Mouse (Mus musculus) embryonic facial prominence, embryonic 14.5 days (tissue): Measurements from ENCODE around the gene Hs3st6. TPM values are rescaled to one million over a fixed set of nuclear protein-coding genes. Genes with fewer than 3 reads are reported as not detected.
A peak's percentile ranks its signal among the peaks of the same experiment; 100 is the strongest.

Experiments used
- ATAC-seq: fragments of 200-750 bp; cut with Nextera tagmentation; 2 replicates; pipeline ENCODE4 v1.8.0; 2017; ENCODE audit warnings: low read depth, moderate number of reproducible peaks, moderate TSS enrichment
- DNase-seq: peaks from one replicate; pipeline ENCODE4 v3.0.0-alpha.2; 2015; ENCODE audit warnings: low spot score
- H3K27ac ChIP-seq: fragments of 300-500 bp; sonication (generic); replicated peaks from 2 replicates; pipeline ENCODE4 v1.5.1; 2014; ENCODE audit warnings: low read depth, mild to moderate bottlenecking, low read length, moderate library complexity
- H3K27me3 ChIP-seq: fragments of 300-500 bp; sonication (generic); replicated peaks from 2 replicates; pipeline ENCODE4 v1.6.1; 2014; ENCODE audit warnings: low read length; ENCODE audit not compliant: control insufficient read depth, insufficient read depth
- H3K36me3 ChIP-seq: fragments of 300-500 bp; sonication (generic); 2 replicates; pipeline ENCODE4 v1.6.1; 2014; ENCODE audit warnings: low read length, mixed read lengths; ENCODE audit not compliant: control insufficient read depth, insufficient read depth
- H3K4me1 ChIP-seq: fragments of 300-500 bp; sonication (generic); 2 replicates; pipeline ENCODE4 v1.6.1; 2014; ENCODE audit warnings: antibody characterized with exemption, low read length; ENCODE audit not compliant: control insufficient read depth, insufficient read depth
- H3K4me2 ChIP-seq: fragments of 300-500 bp; sonication (generic); 2 replicates; pipeline ENCODE4 v1.6.1; 2014; ENCODE audit warnings: low read depth, mild to moderate bottlenecking, low read length, moderate library complexity, mixed read lengths
- H3K4me3 ChIP-seq: fragments of 300-500 bp; sonication (generic); 2 replicates; pipeline ENCODE4 v1.5.1; 2014; ENCODE audit warnings: low read depth, mild to moderate bottlenecking, low read length
- H3K9ac ChIP-seq: fragments of 300-500 bp; sonication (generic); 2 replicates; pipeline ENCODE4 v1.6.1; 2014; ENCODE audit warnings: low read depth, mild to moderate bottlenecking, low read length, moderate library complexity, mixed read lengths
- H3K9me3 ChIP-seq: fragments of 300-500 bp; sonication (generic); 2 replicates; pipeline ENCODE4 v1.6.1; 2016; ENCODE audit warnings: low read length; ENCODE audit not compliant: control insufficient read depth
- WGBS: fragments of 180-500 bp; shearing (Covaris S2); extraction: QIAGEN DNeasy Blood & Tissue Kit; methylation state at CpG from one replicate; pipeline ENCODE4 v1.1.7; 2014; 5-methylcytosine and 5-hydroxymethylcytosine counted together
- polyA plus RNA-seq: library from polyadenylated mRNA; unstranded; fragments of >200 nt; fragmentation: Nextera tagmentation; extraction: Ambion mirVana; gene quantifications from 2 replicates; pipeline ENCODE4 v1.2.1, GENCODE M21; 2014

Hs3st6 gene
- polyA plus RNA-seq, 1 experiment from 2014 or later, result 10.1 TPM

GRCm38 (mm10) chr17:24734513-24734912 is 18.3 kb upstream of the Hs3st6 start:
- H3K4me3 ChIP-seq, result no peak overlapping the region
- no peak overlapping the region for H3K27ac ChIP-seq
- no peaks in the 10 kb centered on the region for H3K27me3 ChIP-seq
- DNase-seq (no peak), ATAC-seq (no peak)
- no peak overlapping the region for H3K4me2 ChIP-seq
- H3K4me1 ChIP-seq, result peaks cover 10% of the 10 kb centered on the region
- no peaks in the 10 kb centered on the region for H3K9me3 ChIP-seq
- no peaks in the 10 kb centered on the region for H3K36me3 ChIP-seq
- H3K9ac ChIP-seq, result no peak overlapping the region
- 73% methylated on average over 1 of the region's 1 CpGs for WGBS

- H3K4me1 ChIP-seq, result peaks cover 10% of the 10 kb centered on the region
Measured at GRCm38 (mm10) chr17:24735446-24735845, 17.3 kb upstream of the Hs3st6 start.

GRCm38 (mm10) chr17:24736330-24737051 is 16.3 kb upstream of the Hs3st6 start, which contains the start of gene Msrb1:
Gene Msrb1, plus strand, starts transcription at chr17:24736642.
- no peaks in the 10 kb centered on the region for H3K9me3 ChIP-seq
- peak; percentile 100 for DNase-seq
- WGBS, result 2% methylated on average over 27 of the region's 29 CpGs
- H3K27ac ChIP-seq, result peak within 1 kb of the TSS; percentile 65; the same call in 1 of the 2 replicates
- peak; percentile 97 for ATAC-seq
- H3K4me2 ChIP-seq, result peak within 1 kb of the TSS; percentile 90
- H3K4me3 ChIP-seq, result peak within 1 kb of the TSS; percentile 61
- H3K9ac ChIP-seq, result peak within 1 kb of the TSS; percentile 66
- no peaks in the 10 kb centered on the region for H3K27me3 ChIP-seq
- H3K36me3 ChIP-seq, result 0 out of 2 replicates have a peak, but pooled peaks cover 10% of the 10 kb centered on the region
- peaks cover 10% of the 10 kb centered on the region for H3K4me1 ChIP-seq

More at GRCm38 (mm10) chr17:24735446-24735845, 17.3 kb upstream of the Hs3st6 start:
- Histone ChIP-seq H3K27ac (no peak overlapping the region), H3K36me3 (0 out of 2 replicates have a peak, but pooled peaks cover 3% of the 10 kb centered on the region), H3K9ac (no peak overlapping the region), H3K4me2 (peak overlapping the region; percentile 90; the same call in 1 of the 2 replicates), H3K9me3 (no peaks in the 10 kb centered on the region), H3K27me3 (no peaks in the 10 kb centered on the region), H3K4me3 (no peak overlapping the region)
- DNase-seq, result no peak
- WGBS, result 90% methylated on average over 7 of the region's 7 CpGs
- no peak for ATAC-seq

- WGBS, result 21% methylated on average over 8 of the region's 8 CpGs
- no peaks in the 10 kb centered on the region for H3K27me3 ChIP-seq
- no peaks in the 10 kb centered on the region for H3K9me3 ChIP-seq
- no peak overlapping the region for H3K27ac ChIP-seq
- DNase-seq, result no peak
- H3K4me2 ChIP-seq, result peak overlapping the region; percentile 90
- H3K4me1 ChIP-seq, result peaks cover 10% of the 10 kb centered on the region
- peak overlapping the region; percentile 61 for H3K4me3 ChIP-seq
- peak overlapping the region; percentile 66 for H3K9ac ChIP-seq
- ATAC-seq, result no peak
- 0 out of 2 replicates have a peak, but pooled peaks cover 10% of the 10 kb centered on the region for H3K36me3 ChIP-seq
Measured at GRCm38 (mm10) chr17:24737135-24737810, 15.5 kb upstream of the Hs3st6 start.

- Histone ChIP-seq H3K27me3 (no peaks in the 10 kb centered on the region), H3K9me3 (no peaks in the 10 kb centered on the region), H3K4me2 (no peak overlapping the region), H3K4me1 (peaks cover 10% of the 10 kb centered on the region), H3K4me3 (no peak overlapping the region), H3K9ac (no peak overlapping the region), H3K27ac (no peak overlapping the region), H3K36me3 (0 out of 2 replicates have a peak, but pooled peaks cover 10% of the 10 kb centered on the region)
- ATAC-seq (no peak), DNase-seq (no peak)
- 79% methylated on average over 4 of the region's 4 CpGs for whole genome bisulfite sequencing
Measured at GRCm38 (mm10) chr17:24738238-24738637, 14.6 kb upstream of the Hs3st6 start.

- Histone ChIP-seq H3K27me3 (no peaks in the 10 kb centered on the region), H3K4me3 (no peak overlapping the region), H3K9ac (no peak overlapping the region), H3K4me2 (no peak overlapping the region), H3K36me3 (0 out of 2 replicates have a peak, but pooled peaks cover 10% of the 10 kb centered on the region), H3K27ac (no peak overlapping the region), H3K9me3 (no peaks in the 10 kb centered on the region), H3K4me1 (peaks cover 10% of the 10 kb centered on the region)
- no peak for ATAC-seq
- WGBS, result 80% methylated on average over 8 of the region's 8 CpGs
- DNase-seq, result no peak
Measured at GRCm38 (mm10) chr17:24739926-24740325, 12.9 kb upstream of the Hs3st6 start.

GRCm38 (mm10) chr17:24742307-24742706 is 10.5 kb upstream of the Hs3st6 start:
- ATAC-seq, result no peak
- no peak for DNase-seq
- 80% methylated on average over 8 of the region's 8 CpGs for WGBS

GRCm38 (mm10) chr17:24743896-24744295 is 8.9 kb upstream of the Hs3st6 start:
- Histone ChIP-seq H3K27ac (no peak overlapping the region), H3K9me3 (no peaks in the 10 kb centered on the region), H3K27me3 (no peaks in the 10 kb centered on the region), H3K4me1 (peaks cover 8% of the 10 kb centered on the region; the same call in 1 of the 2 replicates), H3K36me3 (0 out of 2 replicates have a peak, but pooled peaks cover 10% of the 10 kb centered on the region), H3K4me3 (no peak overlapping the region), H3K4me2 (no peak overlapping the region), H3K9ac (no peak overlapping the region)
- WGBS, result 78% methylated on average over 5 of the region's 5 CpGs
- no peak for ATAC-seq
- no peak for DNase-seq

More at GRCm38 (mm10) chr17:24742307-24742706, 10.5 kb upstream of the Hs3st6 start:
- no peaks in the 10 kb centered on the region for H3K27me3 ChIP-seq
- no peak overlapping the region for H3K4me3 ChIP-seq
- H3K9me3 ChIP-seq, result no peaks in the 10 kb centered on the region
- H3K36me3 ChIP-seq, result 0 out of 2 replicates have a peak, but pooled peaks cover 10% of the 10 kb centered on the region
- H3K4me2 ChIP-seq, result no peak overlapping the region
- no peak overlapping the region for H3K27ac ChIP-seq
- H3K4me1 ChIP-seq, result peaks cover 8% of the 10 kb centered on the region
- no peak overlapping the region for H3K9ac ChIP-seq
